Mouse (Mus musculus) G1E (cell line): ENCODE measurements around the gene Zfp787. TPM values are rescaled to one million over a fixed set of nuclear protein-coding genes. Genes with fewer than 3 reads are reported as not detected.
"Not testable (repeated sequence)": the region's sequence is repeated elsewhere in the genome, so short reads cannot be mapped to it uniquely, and the experiment has no call there.

ENCODE experiments used
- ATAC-seq: 2 replicates; pipeline ENCODE4 v1.8.0; 2016; ENCODE audit warnings: mild to moderate bottlenecking; ENCODE audit not compliant: insufficient number of reproducible peaks, poor library complexity, low FRiP score, severe bottlenecking; ENCODE audit errors: extremely low read depth
- DNase-seq: peaks from one replicate; pipeline ENCODE4 v3.0.0; 2012; ENCODE audit warnings: low spot score
- H3K27me3 ChIP-seq: 2 replicates; pipeline ENCODE4 v1.6.1; 2012; ENCODE audit warnings: mild to moderate bottlenecking, low read length, inconsistent platforms; ENCODE audit not compliant: insufficient read depth
- H3K36me3 ChIP-seq: replicated peaks from 2 replicates; pipeline ENCODE3; 2012; ENCODE audit warnings: mild to moderate bottlenecking, inconsistent platforms
- H3K4me1 ChIP-seq: 2 replicates; pipeline ENCODE4 v1.6.1; 2012; ENCODE audit warnings: low read depth, low read length, inconsistent platforms, mixed read lengths; ENCODE audit not compliant: insufficient read depth
- H3K4me3 ChIP-seq: 2 replicates; pipeline ENCODE4 v1.5.1; 2012; ENCODE audit warnings: low read depth, mild to moderate bottlenecking, inconsistent platforms, low read length, moderate library complexity, mixed read lengths
- H3K9me3 ChIP-seq: replicated peaks from 2 replicates; pipeline ENCODE4 v1.6.1; 2012; ENCODE audit warnings: inconsistent platforms
- CTCF ChIP-seq: IDR thresholded peaks from 2 replicates; pipeline ENCODE4 v1.5.1; 2012; ENCODE audit warnings: low read depth, low read length, inconsistent platforms, mixed read lengths
- GATA1 ChIP-seq: IDR thresholded peaks from 2 replicates; pipeline ENCODE4 v1.6.1; 2012; ENCODE audit warnings: borderline replicate concordance, low read length, inconsistent platforms, mixed read lengths
- GATA2 ChIP-seq: IDR thresholded peaks from 2 replicates; pipeline ENCODE4 v1.6.1; 2012; ENCODE audit warnings: low read depth, low read length, inconsistent platforms, borderline replicate concordance
- POLR2AphosphoS5 ChIP-seq: IDR thresholded peaks from 2 replicates; pipeline ENCODE4 v1.6.1; 2012; ENCODE audit warnings: low read depth, low read length, inconsistent platforms; ENCODE audit not compliant: insufficient replicate concordance
- TAL1 ChIP-seq: conservative IDR thresholded peaks from 2 replicates; pipeline ENCODE4 v1.6.1; 2012; ENCODE audit warnings: low read depth, low read length, inconsistent platforms, mixed read lengths
- polyA plus RNA-seq: library from polyadenylated mRNA; stranded (reverse); fragments of >175 nt; gene quantifications from 2 replicates; pipeline ENCODE4 v1.2.3, GENCODE M21; 2012
- total RNA-seq, 2 experiments: library from RNA; stranded (forward) in 1 of 2; stranded (reverse) in 1 of 2; fragments of 200-1000 nt in 1 of 2; fragments of >200 nt in 1 of 2; fragmentation: Nextera tagmentation in 1 of 2; gene quantifications; 2 replicates each; pipeline ENCODE4 v1.2.3; 2014 to 2017

Gene Zfp787
- total and polyA plus RNA-seq, 3 experiments, result 33.1 to 49.8 (median 36.9) TPM

GRCm38 (mm10) chr7:6132646-6133045, 23.2 kb downstream of the Zfp787 start:
- Histone ChIP-seq H3K36me3 (peaks cover 63% of the 10 kb centered on the region), H3K9me3 (no peaks in the 10 kb centered on the region; the same call in 1 of the 2 replicates), H3K4me3 (no peak overlapping the region), H3K27me3 (no peaks in the 10 kb centered on the region), H3K4me1 (no peaks in the 10 kb centered on the region; the same call in 1 of the 2 replicates)
- DNase-seq (no peak), ATAC-seq (no peak)
- TF ChIP-seq CTCF (no peak), POLR2AphosphoS5 (no peak), GATA1 (no peak), GATA2 (no peak), TAL1 (no peak)

- no peaks in the 10 kb centered on the region for H3K27me3 ChIP-seq
- peaks cover 3% of the 10 kb centered on the region for H3K4me1 ChIP-seq
- ATAC-seq (no peak), DNase-seq (no peak)
- peaks cover 44% of the 10 kb centered on the region for H3K36me3 ChIP-seq
- H3K9me3 ChIP-seq, result no peaks in the 10 kb centered on the region; the same call in 1 of the 2 replicates
- TF ChIP-seq CTCF, result no peak
- TF ChIP-seq TAL1, result no peak
- no peak for TF ChIP-seq GATA1
- no peak for TF ChIP-seq GATA2
- no peak for TF ChIP-seq POLR2AphosphoS5
- H3K4me3 ChIP-seq, result no peak overlapping the region
These were observed 25.5 kb downstream of the Zfp787 start for GRCm38 (mm10) chr7:6130346-6130745.

GRCm38 (mm10) chr7:6126690-6127448, 28.9 kb downstream of the Zfp787 start:
- DNase-seq, result peak; percentile 36
- Histone ChIP-seq H3K9me3 (no peaks in the 10 kb centered on the region), H3K4me1 (peaks cover 3% of the 10 kb centered on the region), H3K36me3 (peaks cover 13% of the 10 kb centered on the region), H3K27me3 (peaks cover 4% of the 10 kb centered on the region; the same call in 1 of the 2 replicates), H3K4me3 (no peak overlapping the region)
- peak; percentile 67 for ATAC-seq
- TF ChIP-seq GATA1 (no peak), CTCF (peak; percentile 84)

GRCm38 (mm10) chr7:6121128-6121527, 34.7 kb downstream of the Zfp787 start:
- not testable (repeated sequence) for H3K4me3 ChIP-seq, ATAC-seq, DNase-seq, H3K36me3 ChIP-seq, H3K9me3 ChIP-seq, H3K27me3 ChIP-seq, H3K4me1 ChIP-seq

GRCm38 (mm10) chr7:6120104-6120503, 35.7 kb downstream of the Zfp787 start:
- not testable (repeated sequence) for H3K27me3 ChIP-seq, H3K4me3 ChIP-seq, DNase-seq, ATAC-seq, H3K9me3 ChIP-seq, H3K4me1 ChIP-seq, H3K36me3 ChIP-seq

GRCm38 (mm10) chr7:6119501-6119900, 36.3 kb downstream of the Zfp787 start:
- no peak for ATAC-seq
- TF ChIP-seq GATA2, result no peak
- TF ChIP-seq CTCF, result no peak
- TF ChIP-seq POLR2AphosphoS5, result no peak
- TF ChIP-seq TAL1, result no peak
- TF ChIP-seq GATA1, result no peak
- peaks cover 4% of the 10 kb centered on the region; the same call in 1 of the 2 replicates for H3K27me3 ChIP-seq
- no peak for DNase-seq
- H3K4me1 ChIP-seq, result no peaks in the 10 kb centered on the region
- H3K9me3 ChIP-seq, result no peaks in the 10 kb centered on the region
- H3K36me3 ChIP-seq, result no peaks in the 10 kb centered on the region
- H3K4me3 ChIP-seq, result no peak overlapping the region

Other genes starting within 250 kb of the Zfp787 start
- gene Vmn1r65, start 145.0 kb downstream of the Zfp787 start, total RNA-seq (2014; fragmentation: Nextera tagmentation), result not detected in 2 replicates
- gene Vmn1r65, start 145.0 kb downstream of the Zfp787 start, total RNA-seq (2017), result 0.06 and 0.22 TPM in 2 replicates
- gene Vmn1r65, start 145.0 kb downstream of the Zfp787 start, polyA plus RNA-seq, result not detected in 2 replicates
- not detected in 2 replicates for gene Nlrp4c, start 110.8 kb downstream of the Zfp787 start, total RNA-seq (2014; fragmentation: Nextera tagmentation)
- 0.06 and 0.11 TPM in 2 replicates for gene Nlrp4c, start 110.8 kb downstream of the Zfp787 start, total RNA-seq (2017)
- not detected in 2 replicates for gene Nlrp4c, start 110.8 kb downstream of the Zfp787 start, polyA plus RNA-seq
- 7.1 and 15.0 TPM in 2 replicates for gene Zfp444, start 16.2 kb upstream of the Zfp787 start, total RNA-seq (2014; fragmentation: Nextera tagmentation)
- gene Zfp444, start 16.2 kb upstream of the Zfp787 start, total RNA-seq (2017), result 26.9 and 29.3 TPM in 2 replicates
- 45.2 and 48.6 TPM in 2 replicates for gene Zfp444, start 16.2 kb upstream of the Zfp787 start, polyA plus RNA-seq
- gene Galp, start 41.1 kb upstream of the Zfp787 start, total RNA-seq (2014; fragmentation: Nextera tagmentation), result not detected in 2 replicates
- gene Galp, start 41.1 kb upstream of the Zfp787 start, total RNA-seq (2017), result not detected in 2 replicates
- gene Galp, start 41.1 kb upstream of the Zfp787 start, polyA plus RNA-seq, result not detected in 2 replicates
- not detected in 2 replicates for gene Zscan5b, start 66.3 kb upstream of the Zfp787 start, total RNA-seq (2014; fragmentation: Nextera tagmentation)
- not detected in 2 replicates for gene Zscan5b, start 66.3 kb upstream of the Zfp787 start, total RNA-seq (2017)
- gene Zscan5b, start 66.3 kb upstream of the Zfp787 start, polyA plus RNA-seq, result not detected in 2 replicates
- not detected in 2 replicates for gene Epp13, start 96.7 kb upstream of the Zfp787 start, total RNA-seq (2014; fragmentation: Nextera tagmentation)
- gene Epp13, start 96.7 kb upstream of the Zfp787 start, total RNA-seq (2017), result not detected in 2 replicates
- gene Epp13, start 96.7 kb upstream of the Zfp787 start, polyA plus RNA-seq, result not detected in 2 replicates
- gene Zfp667, start 130.6 kb upstream of the Zfp787 start, total RNA-seq (2014; fragmentation: Nextera tagmentation), result 10.1 and 12.8 TPM in 2 replicates
- 16.3 and 17.0 TPM in 2 replicates for gene Zfp667, start 130.6 kb upstream of the Zfp787 start, total RNA-seq (2017)
- gene Zfp667, start 130.6 kb upstream of the Zfp787 start, polyA plus RNA-seq, result 0.19 and 0.47 TPM in 2 replicates
- 1.2 and 3.1 TPM in 2 replicates for gene Zfp583, start 175.3 kb upstream of the Zfp787 start, total RNA-seq (2014; fragmentation: Nextera tagmentation)
- gene Zfp583, start 175.3 kb upstream of the Zfp787 start, total RNA-seq (2017), result 0.49 and 0.64 TPM in 2 replicates
- 0.29 and 0.38 TPM in 2 replicates for gene Zfp583, start 175.3 kb upstream of the Zfp787 start, polyA plus RNA-seq
- gene Gm3854, start 187.8 kb upstream of the Zfp787 start, total RNA-seq (2014; fragmentation: Nextera tagmentation), result not detected in 2 replicates
- 0.05 and 0.12 TPM in 2 replicates for gene Gm3854, start 187.8 kb upstream of the Zfp787 start, total RNA-seq (2017)
- gene Gm3854, start 187.8 kb upstream of the Zfp787 start, polyA plus RNA-seq, result not detected in 2 replicates
- 0.83 and 8.5 TPM in 2 replicates for gene Zfp78, start 207.3 kb upstream of the Zfp787 start, total RNA-seq (2014; fragmentation: Nextera tagmentation)
- gene Zfp78, start 207.3 kb upstream of the Zfp787 start, total RNA-seq (2017), result 2.3 and 2.5 TPM in 2 replicates
- 0.03 and 0.12 TPM in 2 replicates for gene Zfp78, start 207.3 kb upstream of the Zfp787 start, polyA plus RNA-seq
- gene Zfp28, start 227.3 kb upstream of the Zfp787 start, total RNA-seq (2014; fragmentation: Nextera tagmentation), result 2.1 and 5.8 TPM in 2 replicates
- gene Zfp28, start 227.3 kb upstream of the Zfp787 start, total RNA-seq (2017), result 1.8 and 2.6 TPM in 2 replicates
- 0.46 and 0.63 TPM in 2 replicates for gene Zfp28, start 227.3 kb upstream of the Zfp787 start, polyA plus RNA-seq
- 1.5 TPM in 1 of 2 replicates, not detected in the other for gene Smim17, start 242.7 kb upstream of the Zfp787 start, total RNA-seq (2014; fragmentation: Nextera tagmentation)
- gene Smim17, start 242.7 kb upstream of the Zfp787 start, total RNA-seq (2017), result not detected in 2 replicates
- gene Smim17, start 242.7 kb upstream of the Zfp787 start, polyA plus RNA-seq, result not detected in 2 replicates